Mouse (Mus musculus): ENCODE results near the gene Krt27. TPM values are rescaled to one million over a fixed set of nuclear protein-coding genes. Genes with fewer than 3 reads are reported as not detected.

Gene Krt27
- polyA plus RNA-seq, 1 experiment: not detected

DNA sequence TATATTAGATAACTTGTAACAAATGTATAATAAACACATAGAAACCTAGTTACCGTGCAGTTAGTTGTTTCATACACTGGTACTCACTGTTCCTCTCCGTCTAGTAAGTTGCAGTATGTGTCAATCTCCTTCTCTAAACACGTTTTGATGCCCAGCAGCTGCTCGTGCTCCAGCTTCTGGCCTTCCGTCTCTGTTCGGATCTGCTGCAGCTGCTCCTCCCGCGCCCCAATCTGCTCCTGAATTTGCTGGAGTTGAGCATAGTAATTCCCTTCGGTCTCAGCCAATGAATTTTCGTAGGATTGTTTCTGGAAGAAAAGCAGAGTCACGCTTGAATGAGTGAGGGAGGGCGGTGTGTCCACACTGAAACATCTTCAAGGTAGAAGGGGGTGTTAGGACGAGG is 17.5 kb downstream of the Krt27 start:
- H3K4me1 ChIP-seq (ENCODE audit: control insufficient read depth, insufficient read depth, low read length): peaks cover 6% of the 10 kb centered on the region
- H3K4me3 ChIP-seq (ENCODE audit: control insufficient read depth, low read depth, low read length): no peak overlapping the region
- no peaks in the 10 kb centered on the region for H3K36me3 ChIP-seq (ENCODE audit: control insufficient read depth, insufficient read depth, low read length)
- TF ChIP-seq POLR2A (IDR thresholded peaks at IDR 0.05; ENCODE audit: control insufficient read depth, low read depth, low read length) (no peak), CTCF (IDR thresholded peaks at IDR 0.05; ENCODE audit: control insufficient read depth, insufficient read depth, insufficient replicate concordance, low read depth, low read length) (no peak)
- no peaks in the 10 kb centered on the region for H3K27me3 ChIP-seq (ENCODE audit: control insufficient read depth, insufficient read depth, low read length)
- H3K27ac ChIP-seq (ENCODE audit: control insufficient read depth, insufficient read depth, low read depth, low read length): no peak overlapping the region

DNA sequence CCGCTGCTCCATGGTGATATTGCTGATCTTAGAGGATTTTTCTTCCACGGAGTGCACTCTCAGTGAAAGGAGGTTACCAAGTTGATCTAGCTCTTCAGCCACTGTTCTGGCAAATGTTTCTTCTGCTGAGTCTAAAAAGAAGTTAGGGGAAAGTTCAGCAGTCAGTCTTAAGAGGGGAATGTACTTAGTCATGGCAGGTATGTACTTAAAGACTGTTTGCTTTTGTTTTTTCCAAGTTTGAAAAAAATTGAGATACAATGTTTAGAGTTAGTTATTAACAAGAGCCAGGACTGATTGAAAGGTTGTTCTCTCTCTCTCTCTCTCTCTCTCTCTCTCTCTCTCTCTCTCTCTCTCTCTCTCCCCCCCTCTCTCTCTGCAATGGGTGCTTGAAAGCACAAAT is 21.2 kb downstream of the Krt27 start:
- Histone ChIP-seq H3K4me3 (ENCODE audit: control insufficient read depth, low read depth, low read length) (no peak overlapping the region), H3K4me1 (ENCODE audit: control insufficient read depth, insufficient read depth, low read length) (no peaks in the 10 kb centered on the region), H3K27ac (ENCODE audit: control insufficient read depth, insufficient read depth, low read depth, low read length) (no peak overlapping the region), H3K27me3 (ENCODE audit: control insufficient read depth, insufficient read depth, low read length) (no peaks in the 10 kb centered on the region), H3K36me3 (ENCODE audit: control insufficient read depth, insufficient read depth, low read length) (no peaks in the 10 kb centered on the region)
- TF ChIP-seq CTCF (IDR thresholded peaks at IDR 0.05; ENCODE audit: control insufficient read depth, insufficient read depth, insufficient replicate concordance, low read depth, low read length) (no peak), POLR2A (IDR thresholded peaks at IDR 0.05; ENCODE audit: control insufficient read depth, low read depth, low read length) (no peak)

DNA sequence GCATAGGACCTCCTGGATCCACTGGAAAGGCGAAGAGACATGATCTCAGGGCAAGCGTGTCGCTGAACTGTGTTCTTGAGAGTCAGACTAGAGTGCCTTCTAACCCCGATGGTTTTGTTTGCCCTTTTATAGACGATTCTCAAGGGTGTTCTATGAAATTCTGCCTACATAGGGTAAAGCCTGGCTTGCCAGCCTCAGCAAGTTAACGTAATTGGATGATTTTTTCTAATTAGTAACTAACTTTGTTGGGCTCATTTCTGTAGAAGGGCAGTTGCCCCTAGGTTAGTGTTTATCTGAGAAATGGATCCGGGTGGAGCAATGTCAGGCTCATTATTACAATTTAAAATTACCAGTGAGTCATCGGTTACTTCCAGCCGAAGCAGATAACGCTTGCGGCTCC is 28.1 kb downstream of the Krt27 start, which contains the start of gene Krt25:
Krt25 (minus strand) TSS at position 101 of the 400 bp plus-strand sequence.
- Histone ChIP-seq H3K36me3 (ENCODE audit: control insufficient read depth, insufficient read depth, low read length) (no peaks in the 10 kb centered on the region), H3K4me1 (ENCODE audit: control insufficient read depth, insufficient read depth, low read length) (peaks cover 3% of the 10 kb centered on the region), H3K4me3 (ENCODE audit: control insufficient read depth, low read depth, low read length) (no peak within 1 kb of the TSS), H3K27me3 (ENCODE audit: control insufficient read depth, insufficient read depth, low read length) (no peaks in the 10 kb centered on the region), H3K27ac (ENCODE audit: control insufficient read depth, insufficient read depth, low read depth, low read length) (no peak within 1 kb of the TSS)
- TF ChIP-seq CTCF (IDR thresholded peaks at IDR 0.05; ENCODE audit: control insufficient read depth, insufficient read depth, insufficient replicate concordance, low read depth, low read length) (no peak), POLR2A (IDR thresholded peaks at IDR 0.05; ENCODE audit: control insufficient read depth, low read depth, low read length) (no peak)

DNA sequence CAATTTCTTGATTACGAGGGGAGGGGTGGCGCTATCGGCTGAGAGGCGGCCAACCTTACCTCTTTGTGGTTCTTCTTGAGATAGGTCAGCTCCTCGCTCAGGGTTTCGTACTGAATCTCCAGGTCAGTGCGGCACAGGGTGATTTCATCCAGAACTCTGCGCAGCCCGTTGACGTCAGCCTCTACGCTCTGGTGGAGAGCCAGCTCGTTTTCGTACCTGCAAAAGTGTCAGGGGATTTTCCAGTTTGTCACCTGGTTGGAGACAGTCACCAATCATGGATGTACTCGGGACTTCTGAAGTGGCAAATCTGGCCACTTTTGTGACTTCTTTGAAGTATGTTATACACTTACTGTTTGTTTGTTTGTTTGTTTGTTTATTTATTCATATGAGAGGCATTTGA is 29.8 kb downstream of the Krt27 start:
- Histone ChIP-seq H3K27me3 (ENCODE audit: control insufficient read depth, insufficient read depth, low read length) (no peaks in the 10 kb centered on the region), H3K27ac (ENCODE audit: control insufficient read depth, insufficient read depth, low read depth, low read length) (no peak overlapping the region), H3K36me3 (ENCODE audit: control insufficient read depth, insufficient read depth, low read length) (no peaks in the 10 kb centered on the region), H3K4me3 (ENCODE audit: control insufficient read depth, low read depth, low read length) (no peak overlapping the region), H3K4me1 (ENCODE audit: control insufficient read depth, insufficient read depth, low read length) (peaks cover 3% of the 10 kb centered on the region)
- TF ChIP-seq CTCF (IDR thresholded peaks at IDR 0.05; ENCODE audit: control insufficient read depth, insufficient read depth, insufficient replicate concordance, low read depth, low read length) (no peak), POLR2A (IDR thresholded peaks at IDR 0.05; ENCODE audit: control insufficient read depth, low read depth, low read length) (no peak)

DNA sequence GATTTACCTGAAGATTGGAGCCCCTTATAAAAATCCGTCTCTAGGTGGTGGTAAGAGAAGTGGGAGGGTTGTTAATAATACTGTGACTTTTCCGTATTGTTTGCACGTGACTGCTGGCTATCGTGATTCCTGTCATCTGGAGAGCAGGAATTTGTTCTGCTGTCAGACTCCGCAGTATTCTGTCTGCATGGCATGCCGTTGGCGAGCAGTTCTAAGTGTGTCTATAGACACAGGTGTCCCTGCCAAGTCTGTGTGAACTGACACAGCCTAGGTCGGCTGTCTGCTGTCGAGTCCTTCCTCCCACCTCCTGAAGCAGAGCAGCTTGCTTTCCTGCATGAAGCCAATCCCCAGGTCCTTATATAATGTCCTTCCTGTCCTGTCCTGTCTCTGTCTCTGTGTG is 31.8 kb downstream of the Krt27 start:
- Histone ChIP-seq H3K4me1 (ENCODE audit: control insufficient read depth, insufficient read depth, low read length) (peaks cover 3% of the 10 kb centered on the region), H3K27ac (ENCODE audit: control insufficient read depth, insufficient read depth, low read depth, low read length) (no peak overlapping the region), H3K36me3 (ENCODE audit: control insufficient read depth, insufficient read depth, low read length) (no peaks in the 10 kb centered on the region), H3K27me3 (ENCODE audit: control insufficient read depth, insufficient read depth, low read length) (no peaks in the 10 kb centered on the region), H3K4me3 (ENCODE audit: control insufficient read depth, low read depth, low read length) (no peak overlapping the region)
- TF ChIP-seq CTCF (IDR thresholded peaks at IDR 0.05; ENCODE audit: control insufficient read depth, insufficient read depth, insufficient replicate concordance, low read depth, low read length) (no peak), POLR2A (IDR thresholded peaks at IDR 0.05; ENCODE audit: control insufficient read depth, low read depth, low read length) (no peak)

DNA sequence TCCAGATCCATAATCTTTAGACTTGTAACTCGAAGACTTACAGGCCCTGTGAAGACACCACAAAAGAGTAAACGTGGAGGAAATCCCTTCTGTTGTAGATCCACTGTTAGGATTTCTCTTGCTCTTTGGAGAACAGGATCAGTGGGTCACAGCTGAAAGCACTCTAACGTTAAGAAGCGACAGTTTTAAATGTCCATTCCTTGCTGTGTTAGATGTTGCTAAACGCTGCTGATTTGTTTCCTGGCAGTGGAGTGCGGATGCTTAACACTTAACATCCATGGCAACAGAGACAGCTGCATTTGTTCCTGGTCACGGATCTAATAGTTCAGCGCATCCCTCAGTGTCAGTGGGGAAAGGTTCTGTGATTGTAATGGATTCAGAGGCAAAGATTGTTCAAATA is 34.4 kb downstream of the Krt27 start:
- Histone ChIP-seq H3K4me1 (ENCODE audit: control insufficient read depth, insufficient read depth, low read length) (peaks cover 3% of the 10 kb centered on the region), H3K36me3 (ENCODE audit: control insufficient read depth, insufficient read depth, low read length) (no peaks in the 10 kb centered on the region), H3K27me3 (ENCODE audit: control insufficient read depth, insufficient read depth, low read length) (no peaks in the 10 kb centered on the region), H3K4me3 (ENCODE audit: control insufficient read depth, low read depth, low read length) (no peak overlapping the region), H3K27ac (ENCODE audit: control insufficient read depth, insufficient read depth, low read depth, low read length) (no peak overlapping the region)
- TF ChIP-seq CTCF (IDR thresholded peaks at IDR 0.05; ENCODE audit: control insufficient read depth, insufficient read depth, insufficient replicate concordance, low read depth, low read length) (no peak), POLR2A (IDR thresholded peaks at IDR 0.05; ENCODE audit: control insufficient read depth, low read depth, low read length) (no peak)

DNA sequence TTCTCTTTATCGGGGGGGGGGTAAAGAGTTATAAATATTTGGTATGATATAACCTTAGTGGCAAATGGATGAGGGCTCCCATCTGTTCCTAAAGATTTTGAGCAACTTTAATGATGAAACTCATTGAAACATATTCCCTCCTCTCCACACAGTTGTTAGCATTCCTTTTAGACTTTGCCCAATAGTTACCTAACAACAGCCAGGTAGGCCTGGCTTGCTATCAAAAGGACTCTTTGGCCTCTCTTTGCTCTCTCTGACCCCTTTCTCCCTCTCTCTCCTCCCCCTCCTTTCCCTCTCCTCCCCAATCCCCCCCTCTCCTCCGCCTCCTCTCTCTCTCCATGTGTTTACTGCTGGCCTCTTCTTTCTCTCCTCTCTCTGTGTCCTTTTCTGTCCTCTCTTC is 36.3 kb downstream of the Krt27 start:
- Histone ChIP-seq H3K4me1 (ENCODE audit: control insufficient read depth, insufficient read depth, low read length) (no peaks in the 10 kb centered on the region), H3K36me3 (ENCODE audit: control insufficient read depth, insufficient read depth, low read length) (no peaks in the 10 kb centered on the region), H3K27ac (ENCODE audit: control insufficient read depth, insufficient read depth, low read depth, low read length) (no peak overlapping the region), H3K4me3 (ENCODE audit: control insufficient read depth, low read depth, low read length) (no peak overlapping the region), H3K27me3 (ENCODE audit: control insufficient read depth, insufficient read depth, low read length) (no peaks in the 10 kb centered on the region)
- no peak for TF ChIP-seq CTCF (IDR thresholded peaks at IDR 0.05; ENCODE audit: control insufficient read depth, insufficient read depth, insufficient replicate concordance, low read depth, low read length)
- TF ChIP-seq POLR2A (IDR thresholded peaks at IDR 0.05; ENCODE audit: control insufficient read depth, low read depth, low read length): no peak

DNA sequence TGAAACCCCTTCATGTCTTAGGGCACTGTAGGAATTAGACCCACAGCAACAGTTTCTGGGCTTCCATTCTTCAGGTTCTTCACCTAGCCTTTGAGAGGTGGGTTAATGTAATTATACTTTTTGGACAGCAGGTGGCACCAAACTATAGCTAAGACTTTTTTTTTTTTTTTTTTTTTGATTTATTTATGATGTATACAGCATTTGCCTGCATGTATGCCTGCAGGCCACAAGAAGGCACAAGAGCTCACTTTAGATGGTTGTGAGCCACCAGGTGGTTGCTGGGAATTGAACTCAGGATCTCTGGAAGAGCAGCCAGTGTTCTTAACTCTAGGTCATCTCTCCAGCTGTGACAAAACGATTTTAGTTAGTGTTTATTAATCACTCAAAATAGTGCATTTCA is 40.0 kb downstream of the Krt27 start:
- Histone ChIP-seq H3K27ac (ENCODE audit: control insufficient read depth, insufficient read depth, low read depth, low read length) (no peak overlapping the region), H3K27me3 (ENCODE audit: control insufficient read depth, insufficient read depth, low read length) (no peaks in the 10 kb centered on the region), H3K4me3 (ENCODE audit: control insufficient read depth, low read depth, low read length) (no peak overlapping the region), H3K36me3 (ENCODE audit: control insufficient read depth, insufficient read depth, low read length) (no peaks in the 10 kb centered on the region), H3K4me1 (ENCODE audit: control insufficient read depth, insufficient read depth, low read length) (no peaks in the 10 kb centered on the region)
- TF ChIP-seq CTCF (IDR thresholded peaks at IDR 0.05; ENCODE audit: control insufficient read depth, insufficient read depth, insufficient replicate concordance, low read depth, low read length): no peak
- TF ChIP-seq POLR2A (IDR thresholded peaks at IDR 0.05; ENCODE audit: control insufficient read depth, low read depth, low read length): no peak

Measured in testis, adult 2 months (tissue).